Mouse (Mus musculus): ENCODE data around the gene Pbxip1. TPM values are rescaled to one million over a fixed set of nuclear protein-coding genes. Genes with fewer than 3 reads are reported as not detected.

The Pbxip1 gene
- polyA plus RNA-seq, 1 experiment from 2014 or later, result 25.0 TPM

GRCm38 (mm10) chr3:89448720-89449537, 12.4 kb downstream of the Pbxip1 start:
- Histone ChIP-seq H3K4me3 (ENCODE audit: low read length) (no peak overlapping the region), H3K36me3 (ENCODE audit: control insufficient read depth, insufficient read depth, low read length) (no peaks in the 10 kb centered on the region), H3K4me1 (ENCODE audit: control insufficient read depth, insufficient read depth, low read depth, low read length) (peaks cover 2% of the 10 kb centered on the region; the same call in 1 of the 2 replicates), H3K9ac (ENCODE audit: low read depth, low read length) (no peak overlapping the region), H3K27ac (ENCODE audit: low read depth, low read length) (no peak overlapping the region), H3K27me3 (replicated peaks; ENCODE audit: control insufficient read depth, insufficient read depth, low read length) (no peaks in the 10 kb centered on the region), H3K9me3 (ENCODE audit: control insufficient read depth, low read length) (no peaks in the 10 kb centered on the region), H3K4me2 (ENCODE audit: low read length) (no peak overlapping the region)
- peak; percentile 32; the same call in 1 of the 2 replicates for ATAC-seq
- 67% methylated on average over 13 of the region's 13 CpGs for WGBS

- Histone ChIP-seq H3K36me3 (ENCODE audit: control insufficient read depth, insufficient read depth, low read length) (no peaks in the 10 kb centered on the region), H3K4me3 (ENCODE audit: low read length) (no peak overlapping the region), H3K4me2 (ENCODE audit: low read length) (no peak overlapping the region), H3K9ac (ENCODE audit: low read depth, low read length) (no peak overlapping the region), H3K27me3 (replicated peaks; ENCODE audit: control insufficient read depth, insufficient read depth, low read length) (no peaks in the 10 kb centered on the region), H3K4me1 (ENCODE audit: control insufficient read depth, insufficient read depth, low read depth, low read length) (peaks cover 2% of the 10 kb centered on the region; the same call in 1 of the 2 replicates), H3K27ac (ENCODE audit: low read depth, low read length) (no peak overlapping the region), H3K9me3 (ENCODE audit: control insufficient read depth, low read length) (no peaks in the 10 kb centered on the region)
- peak; percentile 67 for ATAC-seq
- 30% methylated on average over 7 of the region's 7 CpGs for WGBS
Measured at GRCm38 (mm10) chr3:89449541-89449940, 13.0 kb downstream of the Pbxip1 start.

GRCm38 (mm10) chr3:89451916-89452315, 15.4 kb downstream of the Pbxip1 start:
- peak overlapping the region; percentile 12; the same call in 1 of the 2 replicates for H3K27ac ChIP-seq (ENCODE audit: low read depth, low read length)
- WGBS, result 85% methylated on average over 1 of the region's 1 CpGs
- H3K36me3 ChIP-seq (ENCODE audit: control insufficient read depth, insufficient read depth, low read length), result no peaks in the 10 kb centered on the region
- H3K4me2 ChIP-seq (ENCODE audit: low read length), result no peak overlapping the region
- H3K4me3 ChIP-seq (ENCODE audit: low read length), result no peak overlapping the region
- H3K9me3 ChIP-seq (ENCODE audit: control insufficient read depth, low read length), result no peaks in the 10 kb centered on the region
- ATAC-seq, result peak; percentile 44; the same call in 1 of the 2 replicates
- H3K9ac ChIP-seq (ENCODE audit: low read depth, low read length), result no peak overlapping the region
- H3K27me3 ChIP-seq (replicated peaks; ENCODE audit: control insufficient read depth, insufficient read depth, low read length), result no peaks in the 10 kb centered on the region
- peaks cover 2% of the 10 kb centered on the region; the same call in 1 of the 2 replicates for H3K4me1 ChIP-seq (ENCODE audit: control insufficient read depth, insufficient read depth, low read depth, low read length)

GRCm38 (mm10) chr3:89454401-89455177, 18.1 kb downstream of the Pbxip1 start, which contains the start of gene Pmvk:
Gene Pmvk, plus strand, starts transcription at chr3:89454541.
- no peak for ATAC-seq

GRCm38 (mm10) chr3:89455786-89456285, 19.3 kb downstream of the Pbxip1 start:
- peaks cover 13% of the 10 kb centered on the region for H3K4me1 ChIP-seq (ENCODE audit: control insufficient read depth, insufficient read depth, low read depth, low read length)
- no peak overlapping the region for H3K4me2 ChIP-seq (ENCODE audit: low read length)
- ATAC-seq, result no peak
- H3K27ac ChIP-seq (ENCODE audit: low read depth, low read length), result no peak overlapping the region
- H3K9ac ChIP-seq (ENCODE audit: low read depth, low read length), result no peak overlapping the region
- no peak overlapping the region for H3K4me3 ChIP-seq (ENCODE audit: low read length)
- H3K27me3 ChIP-seq (replicated peaks; ENCODE audit: control insufficient read depth, insufficient read depth, low read length), result no peaks in the 10 kb centered on the region
- 50% methylated on average over 1 of the region's 1 CpGs for WGBS
- H3K36me3 ChIP-seq (ENCODE audit: control insufficient read depth, insufficient read depth, low read length), result no peaks in the 10 kb centered on the region
- no peaks in the 10 kb centered on the region for H3K9me3 ChIP-seq (ENCODE audit: control insufficient read depth, low read length)

More at GRCm38 (mm10) chr3:89454401-89455177, 18.1 kb downstream of the Pbxip1 start, which contains the start of gene Pmvk:
- 74% methylated on average over 10 of the region's 10 CpGs for WGBS
- Histone ChIP-seq H3K27me3 (replicated peaks; ENCODE audit: control insufficient read depth, insufficient read depth, low read length) (no peaks in the 10 kb centered on the region), H3K9me3 (ENCODE audit: control insufficient read depth, low read length) (no peaks in the 10 kb centered on the region), H3K9ac (ENCODE audit: low read depth, low read length) (no peak within 1 kb of the TSS), H3K27ac (ENCODE audit: low read depth, low read length) (no peak within 1 kb of the TSS), H3K36me3 (ENCODE audit: control insufficient read depth, insufficient read depth, low read length) (no peaks in the 10 kb centered on the region), H3K4me3 (ENCODE audit: low read length) (no peak within 1 kb of the TSS), H3K4me1 (ENCODE audit: control insufficient read depth, insufficient read depth, low read depth, low read length) (peaks cover 6% of the 10 kb centered on the region; the same call in 1 of the 2 replicates), H3K4me2 (ENCODE audit: low read length) (no peak within 1 kb of the TSS)

GRCm38 (mm10) chr3:89456726-89457665, 20.5 kb downstream of the Pbxip1 start:
- Histone ChIP-seq H3K4me3 (ENCODE audit: low read length) (no peak overlapping the region), H3K27me3 (replicated peaks; ENCODE audit: control insufficient read depth, insufficient read depth, low read length) (no peaks in the 10 kb centered on the region), H3K27ac (ENCODE audit: low read depth, low read length) (no peak overlapping the region), H3K4me1 (ENCODE audit: control insufficient read depth, insufficient read depth, low read depth, low read length) (peaks cover 11% of the 10 kb centered on the region), H3K9me3 (ENCODE audit: control insufficient read depth, low read length) (no peaks in the 10 kb centered on the region), H3K36me3 (ENCODE audit: control insufficient read depth, insufficient read depth, low read length) (no peaks in the 10 kb centered on the region), H3K9ac (ENCODE audit: low read depth, low read length) (no peak overlapping the region), H3K4me2 (ENCODE audit: low read length) (no peak overlapping the region)
- ATAC-seq, result no peak
- WGBS, result 31% methylated on average over 10 of the region's 10 CpGs

- Histone ChIP-seq H3K4me3 (ENCODE audit: low read length) (peak overlapping the region; percentile 51), H3K27me3 (replicated peaks; ENCODE audit: control insufficient read depth, insufficient read depth, low read length) (no peaks in the 10 kb centered on the region), H3K4me2 (ENCODE audit: low read length) (peak overlapping the region; percentile 56), H3K4me1 (ENCODE audit: control insufficient read depth, insufficient read depth, low read depth, low read length) (peaks cover 11% of the 10 kb centered on the region), H3K36me3 (ENCODE audit: control insufficient read depth, insufficient read depth, low read length) (no peaks in the 10 kb centered on the region), H3K27ac (ENCODE audit: low read depth, low read length) (peak overlapping the region; percentile 80; the same call in 1 of the 2 replicates), H3K9ac (ENCODE audit: low read depth, low read length) (no peak overlapping the region; the same call in 1 of the 2 replicates), H3K9me3 (ENCODE audit: control insufficient read depth, low read length) (no peaks in the 10 kb centered on the region)
- WGBS, result 45% methylated on average over 13 of the region's 13 CpGs
- peak; percentile 61 for ATAC-seq
Measured at GRCm38 (mm10) chr3:89458372-89458964, 22.0 kb downstream of the Pbxip1 start.
